Mouse (Mus musculus): ENCODE results near the gene Rpl36-ps4.
"Not testable (repeated sequence)": the region's sequence is repeated elsewhere in the genome, so short reads cannot be mapped to it uniquely, and the experiment has no call there.

Rpl36-ps4 gene

DNA sequence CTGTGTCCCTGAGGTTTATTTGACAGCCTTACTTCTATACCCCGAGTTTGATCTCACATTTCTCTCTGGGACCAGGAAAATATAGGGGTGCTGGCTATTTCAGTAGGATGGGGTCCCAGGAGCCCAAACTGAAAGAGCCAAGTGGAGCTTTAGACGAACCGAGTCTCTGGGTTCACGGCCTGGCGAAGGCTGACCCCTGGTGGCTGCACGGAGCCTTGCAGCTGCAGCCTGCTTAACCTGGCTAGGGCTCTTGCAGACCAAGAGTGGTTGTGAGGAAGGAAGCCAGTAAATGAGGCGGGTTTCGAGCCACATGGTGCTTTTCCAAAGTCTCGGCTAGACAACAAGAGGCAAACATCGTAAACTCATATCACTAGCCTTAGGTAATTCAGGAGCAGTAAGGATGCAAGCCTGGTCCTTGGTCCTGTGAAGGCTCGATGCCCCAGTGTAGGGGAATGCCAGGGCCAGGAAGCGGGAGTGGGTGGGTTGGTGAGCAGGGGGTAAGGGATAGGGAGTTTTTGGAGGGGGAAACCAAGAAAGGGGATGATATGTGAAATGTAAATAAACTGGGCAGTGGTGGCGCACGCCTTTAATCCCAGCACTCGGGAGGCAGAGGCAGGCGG lies 28.3 kb downstream of the Rpl36-ps4 start:
- peak; percentile 33 to 71 for DNase-seq (ENCODE audit: low spot score in 2 of 2)

DNA sequence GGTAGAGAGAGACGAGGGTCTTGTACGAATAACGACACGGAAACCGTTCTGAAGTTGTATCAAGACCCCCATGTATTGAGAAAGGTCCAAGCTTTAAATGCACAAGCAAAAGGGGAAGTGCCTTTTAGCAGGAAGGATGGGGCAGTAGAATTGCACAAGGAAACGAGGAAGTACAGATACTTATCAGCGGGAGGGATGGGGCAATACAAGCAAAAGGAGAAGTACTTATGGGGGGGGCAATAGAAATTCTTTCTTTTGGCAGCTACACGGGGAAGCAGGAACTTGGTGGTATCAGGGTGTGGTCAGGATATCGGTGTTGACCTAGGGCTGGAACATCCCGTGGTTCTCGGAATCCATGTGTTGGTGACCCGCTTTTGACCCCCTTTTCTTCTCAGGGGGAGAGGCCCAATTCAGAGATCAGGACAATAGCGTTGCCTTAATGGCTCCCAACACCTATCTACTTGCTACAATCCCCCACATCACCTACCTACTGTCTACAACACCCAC lies 33.9 kb downstream of the Rpl36-ps4 start:
- DNase-seq (ENCODE audit: low spot score in 2 of 2), result not testable (repeated sequence)

DNA sequence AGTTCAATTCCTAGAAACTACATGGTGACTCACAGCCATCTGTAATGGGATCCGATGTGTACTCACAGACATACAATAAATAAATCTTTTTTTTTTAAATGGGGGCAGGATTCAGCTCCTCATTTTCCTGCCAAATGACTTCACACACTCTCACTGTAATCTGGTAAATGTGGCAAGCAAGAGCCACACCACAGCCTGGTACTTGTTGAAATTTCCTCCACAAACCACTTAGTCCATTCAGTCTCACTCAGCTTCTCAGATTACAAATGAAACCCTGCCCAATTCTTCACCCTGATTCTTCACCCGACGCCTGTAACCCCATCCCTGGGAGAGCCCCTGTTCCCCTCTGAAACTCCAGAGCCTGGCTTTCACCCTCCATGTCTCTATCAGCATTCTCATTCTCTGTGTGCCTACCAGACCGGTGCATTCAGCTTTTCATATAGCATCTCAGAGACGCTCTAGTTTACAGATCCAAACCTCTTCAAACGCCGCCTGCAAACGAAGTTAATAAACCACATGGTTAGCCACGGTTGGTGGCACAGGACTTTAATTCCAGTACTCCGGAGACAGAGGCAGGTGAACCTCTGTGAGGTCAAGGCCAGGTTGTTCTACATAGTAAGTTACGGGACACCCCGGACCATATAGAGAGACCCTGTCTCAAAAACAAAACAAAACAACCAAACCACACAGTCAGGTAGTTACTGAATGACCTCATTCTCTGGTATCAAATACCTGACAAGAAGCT lies 36.5 kb downstream of the Rpl36-ps4 start:
- no peak for DNase-seq (ENCODE audit: low spot score in 2 of 2)

DNA sequence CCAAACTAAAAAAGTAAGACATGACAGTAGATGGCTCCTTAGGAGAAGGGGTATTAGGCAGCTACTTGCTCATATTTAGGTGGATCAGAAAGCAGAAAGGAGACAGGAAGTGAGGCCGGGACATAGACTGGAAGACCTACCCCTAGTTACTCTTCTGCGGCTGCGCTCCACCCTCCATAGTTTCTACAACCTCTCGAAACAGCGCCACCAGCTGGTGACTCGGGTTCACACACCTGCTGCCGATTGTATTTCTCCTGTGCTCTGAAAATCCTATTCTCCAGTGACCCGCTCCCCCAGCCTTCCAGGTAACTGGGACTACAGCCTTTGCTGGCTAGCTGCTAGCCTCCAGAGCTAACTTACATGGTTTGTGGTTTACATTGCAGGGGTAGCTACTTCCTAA lies 37.5 kb downstream of the Rpl36-ps4 start:
- no peak for DNase-seq (ENCODE audit: low spot score in 2 of 2)

DNA sequence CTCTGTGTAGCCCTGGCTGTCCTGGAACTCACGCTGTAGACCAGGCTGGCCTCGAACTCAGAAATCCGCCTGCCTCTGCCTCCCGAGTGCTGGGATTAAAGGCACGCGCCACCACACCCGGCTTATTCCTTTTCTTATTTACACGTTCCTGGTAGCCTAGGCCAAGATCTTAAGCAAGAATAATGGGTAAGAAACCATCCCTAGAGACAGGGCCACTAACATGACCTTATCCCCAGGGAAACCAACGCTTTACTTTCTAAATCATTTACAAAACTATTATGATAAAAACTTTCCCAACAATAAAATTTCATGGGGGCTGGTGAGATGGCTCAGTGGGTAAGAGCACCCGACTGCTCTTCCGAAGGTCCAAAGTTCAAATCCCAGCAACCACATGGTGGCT lies 38.6 kb downstream of the Rpl36-ps4 start:
- not testable (repeated sequence) for DNase-seq (ENCODE audit: low spot score in 2 of 2)

DNA sequence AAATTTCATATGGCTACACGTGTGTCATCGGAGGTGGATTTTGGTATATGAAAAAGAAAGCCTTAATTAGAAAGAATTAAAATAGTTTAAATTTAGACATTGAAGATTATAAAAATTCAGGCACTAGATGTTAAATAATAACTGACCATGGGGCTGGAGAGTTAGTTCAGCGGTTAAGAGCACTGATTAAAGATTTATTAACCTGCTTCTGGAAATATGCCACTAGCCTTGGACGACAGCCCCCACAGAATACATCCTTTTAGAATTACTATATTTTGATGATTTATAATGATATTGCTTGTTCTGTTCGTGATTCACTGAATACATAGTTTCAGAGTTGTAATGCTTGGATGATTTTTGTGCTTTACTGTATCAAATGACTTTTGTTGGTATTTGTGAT lies 39.2 kb downstream of the Rpl36-ps4 start:
- not testable (repeated sequence) for DNase-seq (ENCODE audit: low spot score in 2 of 2)

DNA sequence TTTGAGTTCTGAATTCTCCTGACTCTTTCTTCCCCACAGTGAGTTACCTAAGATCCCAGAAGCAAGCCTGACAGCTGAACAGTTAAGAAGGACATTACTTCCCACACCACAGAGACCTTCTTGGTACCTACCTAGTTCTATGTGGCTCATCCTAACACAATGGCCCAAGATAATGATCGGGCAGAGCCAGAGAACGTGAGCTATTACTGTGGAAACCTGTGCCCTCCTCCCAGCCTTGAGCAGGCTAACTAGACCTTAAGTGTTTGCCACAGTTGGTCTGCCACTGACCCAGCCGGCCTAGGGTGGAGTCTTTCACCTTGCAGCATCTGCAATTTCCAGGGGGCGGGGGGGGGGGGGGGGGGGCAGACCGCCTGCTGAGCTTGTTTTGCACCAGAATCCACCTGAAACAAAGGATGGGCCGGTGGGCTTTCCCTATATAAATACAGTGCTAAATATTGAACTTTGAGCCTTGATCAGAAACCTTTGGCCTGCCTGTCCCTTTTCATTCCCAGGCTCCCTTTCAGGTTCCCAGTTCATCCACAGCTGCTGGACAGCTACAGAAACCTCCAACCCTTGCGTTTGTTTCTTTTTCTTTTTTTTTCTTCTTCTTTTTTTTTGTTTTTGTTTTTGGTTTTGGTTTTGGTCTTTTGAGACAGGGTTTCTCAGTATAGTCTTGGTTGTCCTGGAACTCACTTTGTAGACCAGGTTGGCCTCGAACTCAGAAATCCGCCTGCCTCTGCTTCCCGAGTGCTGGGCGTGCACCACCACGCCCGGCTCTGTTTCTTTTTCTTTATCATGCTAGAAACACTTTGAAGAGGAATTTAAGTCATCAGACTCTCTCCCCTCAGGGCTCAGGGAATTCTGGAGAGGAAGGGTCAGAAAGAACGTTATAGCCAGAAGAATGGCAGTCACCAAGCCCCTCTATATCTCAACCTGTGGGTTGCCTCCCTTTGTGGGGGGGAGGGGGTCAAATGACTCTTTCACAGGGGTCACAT lies 42.6 kb downstream of the Rpl36-ps4 start:
- no peak for DNase-seq (ENCODE audit: low spot score in 2 of 2)

DNA sequence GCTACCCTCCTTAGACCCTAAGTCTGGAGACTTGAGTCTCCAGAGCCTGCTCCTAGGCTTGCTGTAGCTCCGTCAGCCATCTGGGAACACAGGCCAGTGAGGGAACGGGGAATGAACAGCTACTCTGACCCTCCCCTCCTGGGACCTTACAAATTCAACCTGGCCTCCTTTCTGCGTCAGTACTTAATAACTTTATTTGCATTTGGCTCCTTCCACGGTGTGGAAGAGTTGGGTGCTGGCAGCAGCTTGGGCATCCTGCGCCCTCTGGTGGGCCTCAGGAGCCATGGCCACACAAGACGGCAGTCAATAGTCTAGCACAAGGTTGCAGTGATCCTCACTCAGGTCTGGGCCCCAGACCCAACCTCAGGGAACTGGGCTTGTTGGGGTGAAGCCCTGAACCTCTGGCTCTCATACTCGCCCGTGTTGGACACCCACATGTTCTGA lies 47.7 kb downstream of the Rpl36-ps4 start:
- DNase-seq (ENCODE audit: low spot score in 2 of 2), result not testable (repeated sequence)
